Mouse (Mus musculus) adrenal gland, postnatal 4 days (tissue): Measurements from ENCODE around the gene Il10rb. TPM values are rescaled to one million over a fixed set of nuclear protein-coding genes. Genes with fewer than 3 reads are reported as not detected.

ENCODE experiments used
- DNase-seq, 2 experiments: peaks; one replicate each; pipeline ENCODE4 v3.0.0; 2021 to 2022; ENCODE audit warnings: low spot score in 2 of 2, mixed read lengths in 2 of 2
- long read RNA-seq, 2 experiments: library from polyadenylated mRNA; stranded (forward); transcript quantifications; one replicate each; pipeline ENCODE4 v2.0.0; 2021
- total RNA-seq, 2 experiments: library from RNA; stranded (reverse); gene quantifications; 2 replicates each; pipeline ENCODE4 v1.2.3; 2021

Il10rb gene
- total RNA-seq, result 100 to 1,000 TPM; 115 to 126 TPM
- long read RNA-seq, experiment 1, transcript Il10rb-201 (7 exons, 1,850 nt), result major isoform, 113 of 138 reads
- long read RNA-seq, experiment 1, partial matches to known transcripts, result 4 of 138 reads
- long read RNA-seq, experiment 1, other reads (novel, unspliced or antisense), result 21 of 138 reads
- long read RNA-seq, experiment 2, transcript Il10rb-201 (7 exons, 1,850 nt), result major isoform, 202 of 240 reads
- long read RNA-seq, experiment 2, partial matches to known transcripts, result 10 of 240 reads
- long read RNA-seq, experiment 2, other reads (novel, unspliced or antisense), result 27 of 240 reads

- DNase-seq, result peak; percentile 54 to 59
These were observed at the start of gene Il10rb for GRCm38 (mm10) chr16:91405640-91406584. TSS of gene Il10rb (plus strand) at chr16:91406164.

GRCm38 (mm10) chr16:91356760-91357525 is 49.0 kb upstream of the Il10rb start:
- no peak for DNase-seq

DNA sequence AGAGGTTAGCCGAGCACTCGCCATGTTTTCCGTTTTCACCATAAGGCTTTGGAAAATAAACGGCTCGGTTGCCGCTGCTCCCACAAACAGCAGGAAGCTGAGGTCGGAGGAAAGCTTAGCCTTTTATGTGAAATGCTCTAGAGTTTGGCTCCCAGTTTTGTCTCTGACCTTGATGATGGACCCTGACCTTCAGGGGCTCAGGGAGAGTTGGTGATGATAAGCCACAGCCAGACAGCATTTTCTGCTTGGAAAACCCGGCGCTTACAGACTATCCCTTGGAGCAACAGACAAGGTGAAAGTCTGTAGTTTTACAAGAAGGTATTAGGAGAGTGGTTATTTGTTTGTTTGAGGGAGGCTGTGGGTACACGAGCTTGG is 48.5 kb upstream of the Il10rb start:
- DNase-seq, result no peak

DNA sequence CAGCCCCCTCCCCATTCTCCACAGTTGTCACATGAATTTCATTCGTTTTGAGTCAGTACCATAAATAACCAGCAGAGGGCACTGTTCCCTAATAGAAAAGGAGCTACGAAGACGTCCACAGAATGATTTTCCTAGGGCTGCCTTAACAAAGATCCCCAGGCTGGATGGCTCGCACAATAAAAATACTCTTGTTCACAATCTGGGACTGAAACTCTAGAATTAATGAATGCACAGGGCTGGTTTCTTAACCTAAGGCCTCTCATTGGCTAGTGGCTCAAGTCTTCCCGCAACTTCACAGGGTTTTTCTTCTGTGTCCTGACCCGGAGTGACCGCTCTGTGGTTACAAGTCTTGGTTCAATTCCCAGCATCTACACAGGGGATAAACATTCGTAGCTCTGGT is 47.4 kb upstream of the Il10rb start:
- DNase-seq, result no peak

- no peak for DNase-seq
These were observed 46.4 kb upstream of the Il10rb start for GRCm38 (mm10) chr16:91359531-91359930.

DNA sequence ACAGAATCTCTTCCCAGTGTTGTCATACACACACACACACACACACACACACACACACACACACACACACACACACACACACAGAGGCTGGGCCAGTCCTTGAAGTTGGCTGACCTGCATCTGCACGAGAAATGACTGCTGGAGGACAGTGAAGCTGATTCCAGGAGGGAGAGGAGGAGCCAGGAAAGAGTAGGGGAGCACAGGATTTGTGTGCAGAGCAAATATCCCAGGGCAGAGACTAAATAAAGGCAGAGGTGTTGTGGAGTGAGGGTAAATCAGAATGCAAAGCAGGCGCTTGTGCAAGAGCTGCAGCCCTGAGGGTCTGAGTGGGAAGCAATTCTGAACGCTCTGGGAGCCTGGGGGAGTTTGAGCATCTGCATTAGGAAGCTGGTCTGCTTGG is 45.8 kb upstream of the Il10rb start:
- DNase-seq, result no peak

GRCm38 (mm10) chr16:91362006-91362405 is 44.0 kb upstream of the Il10rb start:
- no peak for DNase-seq

DNA sequence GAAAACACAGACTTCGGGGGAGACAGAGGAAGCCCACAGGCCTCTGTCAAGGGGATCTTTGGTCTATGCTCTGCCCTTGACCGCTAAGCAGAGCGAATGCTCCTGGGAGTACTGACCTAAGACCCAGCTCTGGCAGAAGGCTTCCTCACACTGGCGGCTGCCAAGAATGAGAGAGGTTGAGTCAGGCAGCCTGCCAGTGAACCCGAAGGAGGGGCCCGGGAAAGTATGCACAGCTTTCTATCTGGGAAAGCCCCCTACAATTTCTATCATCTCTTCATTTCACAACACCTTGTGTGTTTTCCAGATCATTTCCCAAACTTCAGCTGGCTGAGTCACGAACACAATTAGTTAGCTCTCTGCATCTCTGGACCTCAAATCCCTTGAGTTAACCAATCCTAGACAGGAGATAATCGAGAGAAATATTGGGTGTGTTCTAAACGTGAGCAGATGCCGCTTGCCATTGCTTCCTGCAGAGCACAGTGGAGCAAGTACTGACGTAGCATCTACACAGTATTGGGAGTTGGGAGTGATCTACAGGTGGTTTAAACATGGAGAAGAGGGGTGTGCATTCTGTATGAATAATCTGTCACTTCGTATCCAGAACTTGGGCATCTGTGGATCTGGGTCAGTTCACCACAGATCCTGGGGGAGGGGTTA is 43.2 kb upstream of the Il10rb start:
- no peak for DNase-seq

DNA sequence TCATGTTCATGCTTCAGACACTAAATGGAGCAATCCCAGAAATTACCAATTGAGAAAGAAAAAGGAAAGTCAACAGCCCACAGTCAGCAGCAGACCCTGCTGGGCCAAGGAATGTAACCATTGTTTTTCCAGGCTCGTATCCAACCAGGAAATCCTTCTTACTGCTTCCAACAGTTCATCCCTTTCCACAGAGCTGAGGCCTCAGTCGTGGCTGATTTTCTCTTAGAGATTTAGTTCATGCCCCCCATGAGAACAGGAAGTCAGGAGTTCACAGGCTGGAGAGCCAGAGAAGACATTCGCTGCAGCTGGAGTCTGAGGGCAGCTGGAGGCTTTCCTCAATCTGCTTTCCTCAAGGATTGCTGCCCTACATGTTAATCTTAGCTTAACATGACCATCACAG is 42.5 kb upstream of the Il10rb start:
- no peak for DNase-seq

- no peak for DNase-seq
These were observed 39.4 kb upstream of the Il10rb start for GRCm38 (mm10) chr16:91366567-91366966.

DNA sequence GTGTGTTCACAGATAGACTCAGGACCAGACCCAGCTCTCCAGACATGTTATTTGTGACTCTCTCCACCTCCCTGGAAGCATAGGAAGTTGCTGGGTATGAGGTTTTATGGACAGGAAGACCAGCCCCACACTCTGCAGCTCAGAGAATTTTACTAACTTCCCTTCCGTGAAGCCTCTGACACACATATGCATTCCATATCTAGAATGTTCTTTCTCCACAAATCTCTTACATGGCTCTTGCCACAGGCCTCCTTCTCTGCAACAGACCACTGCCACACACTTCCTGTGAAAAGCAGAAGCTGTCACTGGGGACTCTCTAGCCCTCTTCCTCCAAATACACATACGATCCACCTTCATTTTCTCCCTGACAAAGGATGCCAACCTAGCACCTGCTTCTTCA is 38.9 kb upstream of the Il10rb start:
- DNase-seq, result no peak

- peak; percentile 69 to 75 for DNase-seq
These were observed 33.1 kb upstream of the Il10rb start, which contains the start of gene Ifnar2 for GRCm38 (mm10) chr16:91372577-91373472. TSS of gene Ifnar2 (plus strand) at chr16:91372783.

GRCm38 (mm10) chr16:91373473-91374252 is 32.3 kb upstream of the Il10rb start:
- no peak for DNase-seq

- no peak for DNase-seq
These were observed 31.7 kb upstream of the Il10rb start for GRCm38 (mm10) chr16:91374253-91374634.

- no peak for DNase-seq
These were observed 29.3 kb upstream of the Il10rb start for GRCm38 (mm10) chr16:91376701-91377100.

DNA sequence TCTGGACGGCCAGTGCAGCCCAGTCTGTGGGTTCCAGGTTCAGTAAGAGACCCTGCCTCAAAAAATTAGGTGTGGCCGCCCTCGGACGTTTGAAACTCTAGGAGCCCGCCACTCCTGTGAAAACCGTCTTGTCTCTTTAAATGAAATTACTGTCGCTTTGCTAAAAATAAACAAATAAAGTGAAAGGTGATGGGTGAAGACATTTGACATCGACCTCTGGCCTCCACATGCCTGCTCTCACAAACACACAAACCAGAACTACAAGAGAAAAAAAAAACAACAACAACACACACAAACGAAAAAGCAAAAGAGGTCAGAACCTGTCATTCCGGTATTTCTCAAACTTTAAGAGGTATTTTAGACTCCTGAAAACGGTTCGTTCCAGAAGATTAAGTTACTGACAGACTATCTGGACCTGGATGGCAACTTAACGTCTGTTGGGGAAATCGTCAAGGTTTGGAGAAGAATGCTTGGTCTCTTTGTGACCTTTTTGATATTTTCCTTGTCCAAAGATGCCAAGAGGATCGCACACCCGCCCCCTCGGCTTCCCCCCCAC is 27.5 kb upstream of the Il10rb start:
- no peak for DNase-seq

DNA sequence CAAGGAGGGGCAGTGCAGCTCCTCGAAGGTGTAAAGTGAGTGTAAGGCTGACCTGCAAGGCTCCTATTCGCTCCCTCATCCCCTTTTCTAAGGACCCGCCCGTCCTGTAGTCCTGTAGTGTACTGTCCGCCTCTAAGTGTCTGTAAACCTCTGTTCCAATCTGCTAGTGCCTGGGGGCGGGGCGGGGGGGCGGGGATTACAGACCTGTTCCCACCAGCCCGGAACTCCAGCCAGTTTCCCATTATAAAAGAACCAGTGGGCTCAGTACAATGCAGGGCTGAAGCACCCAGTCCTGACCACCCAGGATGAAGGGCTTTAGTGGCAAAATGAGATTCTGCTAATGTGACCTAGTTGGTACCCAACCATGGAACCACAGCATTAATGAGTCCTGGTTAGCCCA is 27.0 kb upstream of the Il10rb start:
- DNase-seq, result no peak

GRCm38 (mm10) chr16:91379412-91379811 is 26.6 kb upstream of the Il10rb start:
- no peak for DNase-seq

DNA sequence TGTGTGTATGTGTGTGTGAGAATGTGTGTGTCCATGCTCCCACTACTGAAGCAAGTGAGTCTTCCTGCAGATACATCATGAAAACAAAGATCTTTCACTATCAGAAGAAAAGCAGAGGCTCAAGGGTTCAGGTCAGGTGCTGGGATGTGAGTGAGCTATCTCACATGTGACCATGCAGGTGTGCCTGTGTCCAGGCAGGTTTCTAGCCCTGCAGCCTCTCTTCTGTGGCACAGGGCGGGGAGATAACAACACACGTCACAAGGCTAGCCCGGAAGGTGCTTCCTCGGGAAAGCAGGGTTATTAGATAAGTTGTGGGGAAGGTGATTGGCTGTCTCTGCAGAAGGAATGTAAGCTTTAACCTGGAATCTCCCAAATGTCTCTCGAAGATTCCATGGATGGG is 25.8 kb upstream of the Il10rb start:
- no peak for DNase-seq
